Mouse (Mus musculus) G1E (cell line): ENCODE measurements around the gene Jph2. TPM values are rescaled to one million over a fixed set of nuclear protein-coding genes. Genes with fewer than 3 reads are reported as not detected.

Source experiments
- ATAC-seq: 2 replicates; pipeline ENCODE4 v1.8.0; 2016; ENCODE audit warnings: mild to moderate bottlenecking; ENCODE audit not compliant: insufficient number of reproducible peaks, poor library complexity, low FRiP score, severe bottlenecking; ENCODE audit errors: extremely low read depth
- DNase-seq: peaks from one replicate; pipeline ENCODE4 v3.0.0; 2012; ENCODE audit warnings: low spot score
- H3K27me3 ChIP-seq: 2 replicates; pipeline ENCODE4 v1.6.1; 2012; ENCODE audit warnings: mild to moderate bottlenecking, low read length, inconsistent platforms; ENCODE audit not compliant: insufficient read depth
- H3K36me3 ChIP-seq: replicated peaks from 2 replicates; pipeline ENCODE3; 2012; ENCODE audit warnings: mild to moderate bottlenecking, inconsistent platforms
- H3K4me1 ChIP-seq: 2 replicates; pipeline ENCODE4 v1.6.1; 2012; ENCODE audit warnings: low read depth, low read length, inconsistent platforms, mixed read lengths; ENCODE audit not compliant: insufficient read depth
- H3K4me3 ChIP-seq: 2 replicates; pipeline ENCODE4 v1.5.1; 2012; ENCODE audit warnings: low read depth, mild to moderate bottlenecking, inconsistent platforms, low read length, moderate library complexity, mixed read lengths
- H3K9me3 ChIP-seq: replicated peaks from 2 replicates; pipeline ENCODE4 v1.6.1; 2012; ENCODE audit warnings: inconsistent platforms
- CTCF ChIP-seq: IDR thresholded peaks from 2 replicates; pipeline ENCODE4 v1.5.1; 2012; ENCODE audit warnings: low read depth, low read length, inconsistent platforms, mixed read lengths
- GATA1 ChIP-seq: IDR thresholded peaks from 2 replicates; pipeline ENCODE4 v1.6.1; 2012; ENCODE audit warnings: borderline replicate concordance, low read length, inconsistent platforms, mixed read lengths
- GATA2 ChIP-seq: IDR thresholded peaks from 2 replicates; pipeline ENCODE4 v1.6.1; 2012; ENCODE audit warnings: low read depth, low read length, inconsistent platforms, borderline replicate concordance
- POLR2AphosphoS5 ChIP-seq: IDR thresholded peaks from 2 replicates; pipeline ENCODE4 v1.6.1; 2012; ENCODE audit warnings: low read depth, low read length, inconsistent platforms; ENCODE audit not compliant: insufficient replicate concordance
- TAL1 ChIP-seq: conservative IDR thresholded peaks from 2 replicates; pipeline ENCODE4 v1.6.1; 2012; ENCODE audit warnings: low read depth, low read length, inconsistent platforms, mixed read lengths
- polyA plus RNA-seq: library from polyadenylated mRNA; stranded (reverse); fragments of >175 nt; gene quantifications from 2 replicates; pipeline ENCODE4 v1.2.3, GENCODE M21; 2012
- total RNA-seq, 2 experiments: library from RNA; stranded (forward) in 1 of 2; stranded (reverse) in 1 of 2; fragments of 200-1000 nt in 1 of 2; fragments of >200 nt in 1 of 2; fragmentation: Nextera tagmentation in 1 of 2; gene quantifications; 2 replicates each; pipeline ENCODE4 v1.2.3; 2014 to 2017

The Jph2 gene
- total and polyA plus RNA-seq, 3 experiments = 0.05 TPM; not detected in 2

- ATAC-seq (no peak), DNase-seq (no peak)
- H3K4me3 ChIP-seq = no peak overlapping the region
- no peaks in the 10 kb centered on the region for H3K9me3 ChIP-seq
- TF ChIP-seq GATA1 (no peak), CTCF (no peak), GATA2 (no peak), TAL1 (no peak), POLR2AphosphoS5 (no peak)
- H3K36me3 ChIP-seq = peaks cover 31% of the 10 kb centered on the region
- no peaks in the 10 kb centered on the region; the same call in 1 of the 2 replicates for H3K27me3 ChIP-seq
- H3K4me1 ChIP-seq = peaks cover 14% of the 10 kb centered on the region
These were observed 25.3 kb upstream of the Jph2 start for GRCm38 (mm10) chr2:163422895-163423660.

DNA sequence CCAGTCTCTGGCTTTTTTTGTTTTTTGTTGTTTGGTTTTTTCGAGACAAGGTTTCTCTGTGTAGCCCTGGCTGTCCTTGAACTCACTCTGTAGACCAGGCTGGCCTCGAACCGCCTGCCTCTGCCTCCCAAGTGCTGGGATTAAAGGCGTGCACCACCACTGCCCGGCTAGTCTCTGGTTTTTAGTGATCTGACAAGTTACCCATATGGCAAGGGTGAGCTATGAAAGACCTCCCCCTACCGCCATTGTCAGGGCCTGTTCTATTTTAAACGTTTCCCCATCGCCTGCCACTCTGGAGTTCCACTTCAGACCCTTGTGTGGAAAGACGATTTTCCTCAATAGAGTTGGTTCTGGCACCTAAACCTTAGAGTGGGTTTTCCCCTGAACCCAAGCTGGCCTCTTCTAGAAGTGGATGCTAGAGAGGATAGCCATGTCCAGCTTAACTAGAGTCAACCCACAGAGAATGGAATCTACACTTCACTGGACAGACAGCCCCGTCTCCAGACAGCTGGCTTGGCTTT is 22.6 kb upstream of the Jph2 start:
- no peaks in the 10 kb centered on the region for H3K9me3 ChIP-seq
- H3K4me3 ChIP-seq = peak overlapping the region; percentile 97
- no peaks in the 10 kb centered on the region for H3K27me3 ChIP-seq
- peaks cover 39% of the 10 kb centered on the region for H3K36me3 ChIP-seq
- ATAC-seq (no peak), DNase-seq (peak; percentile 9)
- no peak for TF ChIP-seq POLR2AphosphoS5
- TF ChIP-seq GATA2 = no peak
- no peak for TF ChIP-seq TAL1
- no peak for TF ChIP-seq GATA1
- no peak for TF ChIP-seq CTCF
- peaks cover 28% of the 10 kb centered on the region for H3K4me1 ChIP-seq

DNA sequence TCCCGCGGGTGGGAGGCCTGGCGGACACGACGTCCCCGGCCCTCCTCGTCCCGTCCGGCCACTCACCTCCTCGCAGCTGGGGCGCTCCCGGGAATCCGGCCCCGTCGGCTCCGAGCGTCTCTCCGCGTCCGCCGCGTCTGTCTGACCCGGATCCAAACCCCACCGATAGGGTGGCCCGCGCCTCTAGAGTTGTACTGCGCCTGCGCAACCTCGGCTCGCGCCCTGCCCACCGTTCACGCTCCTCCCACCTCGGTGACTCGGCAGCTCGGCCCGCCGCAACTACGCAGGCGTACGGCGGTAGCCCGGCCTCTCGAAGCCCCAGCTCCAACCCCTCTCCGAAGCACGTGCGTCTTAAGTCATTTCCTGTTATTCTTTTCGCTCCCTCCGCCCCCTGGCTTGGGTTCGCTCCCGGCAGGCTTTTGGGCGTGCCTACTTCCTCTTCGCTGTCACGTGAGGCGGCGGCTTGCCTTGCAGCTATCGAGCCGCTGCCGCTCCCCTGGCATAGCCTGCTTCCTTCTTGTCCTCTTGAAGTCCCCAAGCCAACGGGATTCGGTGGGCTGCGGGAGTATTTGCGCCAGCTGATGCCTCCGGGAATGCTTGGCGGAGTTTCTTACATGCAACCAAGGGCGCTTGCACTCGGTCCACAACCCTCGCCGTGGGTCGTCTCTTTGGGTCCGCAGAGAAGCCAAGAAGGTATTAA is 21.7 kb upstream of the Jph2 start:
- Histone ChIP-seq H3K36me3 (peaks cover 45% of the 10 kb centered on the region), H3K9me3 (no peaks in the 10 kb centered on the region), H3K4me1 (peaks cover 28% of the 10 kb centered on the region), H3K27me3 (no peaks in the 10 kb centered on the region), H3K4me3 (peak overlapping the region; percentile 97)
- ATAC-seq (peak; percentile 98), DNase-seq (peak; percentile 89)
- TF ChIP-seq CTCF (no peak), TAL1 (no peak), POLR2AphosphoS5 (no peak), GATA1 (no peak), GATA2 (no peak)

DNA sequence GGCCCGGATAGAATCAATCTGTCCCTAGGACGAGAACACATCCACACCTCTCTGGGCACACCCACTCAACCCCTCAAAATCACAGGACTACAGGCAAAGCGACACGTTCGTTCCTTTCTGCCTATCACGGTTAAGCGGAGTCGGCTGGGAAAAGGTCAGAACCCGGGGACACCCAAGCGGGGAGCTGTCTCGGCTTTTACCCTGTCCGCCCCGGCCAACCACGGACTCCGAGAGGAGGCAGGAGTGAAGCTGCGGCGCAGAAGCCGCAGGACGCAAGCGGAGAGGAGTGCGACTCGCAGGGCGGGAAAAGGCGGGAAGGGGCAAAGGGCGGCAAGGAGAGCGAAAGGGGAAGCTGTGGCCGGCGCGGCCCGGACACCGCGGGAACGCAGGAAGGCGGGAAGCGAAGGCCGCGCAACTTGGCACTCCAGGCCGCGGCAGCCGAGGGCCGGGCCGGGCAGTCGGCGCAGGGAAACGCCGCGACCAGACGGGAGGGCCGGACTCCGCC is 21.1 kb upstream of the Jph2 start:
- Histone ChIP-seq H3K4me3 (peak overlapping the region; percentile 97), H3K27me3 (no peaks in the 10 kb centered on the region), H3K9me3 (no peaks in the 10 kb centered on the region), H3K36me3 (peaks cover 43% of the 10 kb centered on the region), H3K4me1 (peaks cover 28% of the 10 kb centered on the region)
- ATAC-seq (no peak), DNase-seq (peak; percentile 48)
- no peak for TF ChIP-seq TAL1
- no peak for TF ChIP-seq GATA1
- no peak for TF ChIP-seq POLR2AphosphoS5
- no peak for TF ChIP-seq GATA2
- no peak for TF ChIP-seq CTCF

DNA sequence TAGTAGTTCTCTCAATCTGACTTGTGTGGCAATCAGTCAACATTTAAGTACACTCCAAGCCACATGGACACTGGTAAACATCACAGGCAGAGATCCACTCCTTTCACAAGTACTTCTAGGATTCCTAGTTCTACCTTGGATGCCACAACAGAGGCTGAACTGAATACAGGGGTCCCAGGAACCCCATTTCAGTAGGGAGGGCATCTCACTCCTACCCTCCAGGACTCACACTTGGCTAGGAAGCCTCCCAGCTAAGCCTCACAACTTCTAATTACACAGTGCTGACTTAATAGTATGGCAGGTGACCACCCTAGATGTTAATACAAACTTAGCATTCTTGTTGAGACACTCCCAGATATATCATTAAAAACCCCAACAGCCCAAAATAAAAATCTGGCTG is 20.0 kb upstream of the Jph2 start:
- Histone ChIP-seq H3K27me3 (no peaks in the 10 kb centered on the region), H3K4me3 (peak overlapping the region; percentile 97), H3K9me3 (no peaks in the 10 kb centered on the region), H3K36me3 (peaks cover 41% of the 10 kb centered on the region), H3K4me1 (peaks cover 29% of the 10 kb centered on the region)
- DNase-seq = no peak
- no peak for ATAC-seq
- TF ChIP-seq POLR2AphosphoS5 (no peak), GATA2 (no peak), TAL1 (no peak), CTCF (no peak), GATA1 (no peak)

- Histone ChIP-seq H3K4me1 (peaks cover 34% of the 10 kb centered on the region), H3K27me3 (no peaks in the 10 kb centered on the region), H3K36me3 (peaks cover 42% of the 10 kb centered on the region), H3K9me3 (no peaks in the 10 kb centered on the region), H3K4me3 (no peak overlapping the region; the same call in 1 of the 2 replicates)
- TF ChIP-seq GATA2 (no peak), CTCF (no peak), TAL1 (no peak), GATA1 (no peak), POLR2AphosphoS5 (no peak)
- ATAC-seq (no peak), DNase-seq (no peak)
These were observed 19.2 kb upstream of the Jph2 start for GRCm38 (mm10) chr2:163417026-163417425.
